Mouse (Mus musculus): Measurements from ENCODE around the gene Taf8. TPM values are rescaled to one million over a fixed set of nuclear protein-coding genes. Genes with fewer than 3 reads are reported as not detected.

Taf8 gene
- total and polyA plus RNA-seq, 2 experiments from 2014 or later, result 11.5 to 15.1 TPM

DNA sequence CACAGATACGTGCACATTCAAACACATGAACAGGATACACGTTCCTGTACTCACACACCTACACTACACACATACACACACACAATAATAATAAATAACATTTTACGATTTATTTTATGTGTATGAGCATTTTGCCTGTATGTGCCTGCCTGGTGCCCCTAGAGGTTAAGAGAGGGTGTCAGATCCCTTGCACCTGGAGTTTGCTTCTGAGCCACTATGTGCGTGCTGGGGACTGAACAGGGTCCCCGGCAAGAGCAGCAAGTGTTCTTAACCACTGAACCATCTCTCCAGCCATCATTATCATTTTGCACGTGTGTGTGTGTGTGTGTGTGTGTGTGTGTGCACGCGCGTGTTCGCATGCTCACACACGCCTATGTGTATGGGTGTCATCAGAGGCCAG, 27.5 kb upstream of the Taf8 start:
- DNase-seq (ENCODE audit: low spot score) (no peak), ATAC-seq (ENCODE audit: low FRiP score) (no peak)
- no peak for TF ChIP-seq CTCF (IDR thresholded peaks at IDR 0.05)
- Histone ChIP-seq H3K27ac (ENCODE audit: low read depth, low read length) (no peak overlapping the region), H3K4me3 (ENCODE audit: low read depth, low read length) (no peak overlapping the region), H3K9me3 (ENCODE audit: low read length) (no peaks in the 10 kb centered on the region), H3K9ac (replicated peaks; ENCODE audit: low read length, poor library complexity, severe bottlenecking) (no peak overlapping the region), H3K4me2 (ENCODE audit: low read depth, low read length, poor library complexity, severe bottlenecking) (no peak overlapping the region), H3K4me1 (ENCODE audit: insufficient read depth, low read length) (no peaks in the 10 kb centered on the region), H3K27me3 (ENCODE audit: insufficient read depth, low read length) (no peaks in the 10 kb centered on the region), H3K36me3 (ENCODE audit: insufficient read depth, low read length) (no peaks in the 10 kb centered on the region)
- 94% methylated on average over 11 of the region's 11 CpGs for WGBS

DNA sequence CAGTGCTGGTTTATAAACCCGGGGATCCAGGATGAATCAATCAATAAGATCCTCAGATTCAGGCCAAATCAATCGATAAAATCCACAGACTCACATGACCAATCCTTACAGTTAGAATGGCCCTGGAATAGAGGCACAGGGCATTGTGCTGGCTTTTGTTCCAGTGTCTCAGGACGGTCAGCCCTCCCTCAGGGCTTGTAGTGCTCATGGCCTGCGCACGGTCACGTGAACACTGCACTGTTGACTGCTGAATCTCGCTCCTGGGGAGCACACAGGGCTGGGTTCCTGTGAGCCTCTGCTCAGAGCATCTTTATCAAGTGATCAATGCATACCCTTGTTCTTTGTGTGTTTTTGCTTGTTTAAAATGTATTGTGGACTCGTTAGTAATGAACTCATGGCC, 26.8 kb upstream of the Taf8 start:
- H3K9me3 ChIP-seq (ENCODE audit: low read length), result no peaks in the 10 kb centered on the region
- H3K9ac ChIP-seq (replicated peaks; ENCODE audit: low read length, poor library complexity, severe bottlenecking), result no peak overlapping the region
- no peak for DNase-seq (ENCODE audit: low spot score)
- H3K27me3 ChIP-seq (ENCODE audit: insufficient read depth, low read length), result no peaks in the 10 kb centered on the region
- no peak overlapping the region for H3K4me2 ChIP-seq (ENCODE audit: low read depth, low read length, poor library complexity, severe bottlenecking)
- no peak overlapping the region for H3K4me3 ChIP-seq (ENCODE audit: low read depth, low read length)
- WGBS, result 61% methylated on average over 8 of the region's 8 CpGs
- no peak for TF ChIP-seq CTCF (IDR thresholded peaks at IDR 0.05)
- no peak for ATAC-seq (ENCODE audit: low FRiP score)
- H3K36me3 ChIP-seq (ENCODE audit: insufficient read depth, low read length), result no peaks in the 10 kb centered on the region
- no peaks in the 10 kb centered on the region for H3K4me1 ChIP-seq (ENCODE audit: insufficient read depth, low read length)
- no peak overlapping the region for H3K27ac ChIP-seq (ENCODE audit: low read depth, low read length)

DNA sequence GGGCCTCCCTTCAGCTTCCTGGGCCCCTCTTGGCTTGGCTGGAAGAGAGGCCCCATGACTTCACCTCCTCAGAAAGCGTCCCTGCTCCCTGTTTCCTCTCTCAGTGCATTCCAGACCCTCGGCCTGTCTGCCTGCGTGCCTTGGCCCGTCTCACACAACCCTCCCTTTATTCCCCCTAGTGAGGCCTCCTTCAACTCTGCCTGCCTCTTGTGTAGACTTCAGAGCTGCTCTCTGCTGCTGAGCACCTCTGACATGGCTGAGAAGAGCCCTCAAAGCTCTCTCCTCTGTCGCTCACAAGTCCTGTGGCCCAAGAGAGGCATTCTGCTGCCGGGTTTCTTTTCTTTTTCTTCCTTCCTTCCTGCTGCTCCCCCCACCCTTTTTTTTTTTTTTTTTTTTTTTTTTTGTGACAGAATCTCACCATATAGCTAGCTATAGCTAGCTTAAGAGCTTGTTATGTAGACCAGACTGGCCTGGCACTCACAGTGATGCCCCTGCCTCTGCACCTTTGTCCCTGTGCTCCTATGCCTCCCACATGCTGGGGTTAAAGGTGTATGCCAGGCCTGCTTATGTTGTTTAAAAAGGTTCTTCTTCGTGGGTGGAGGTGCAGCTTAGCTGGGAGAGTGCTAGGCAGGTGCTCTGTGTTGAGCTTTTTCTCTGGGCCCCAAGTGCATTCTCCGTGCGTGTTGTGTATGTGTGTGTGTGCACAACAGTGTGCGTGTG, 25.6 kb upstream of the Taf8 start:
- no peak for ATAC-seq (ENCODE audit: low FRiP score)
- Histone ChIP-seq H3K4me3 (ENCODE audit: low read depth, low read length) (no peak overlapping the region), H3K4me2 (ENCODE audit: low read depth, low read length, poor library complexity, severe bottlenecking) (no peak overlapping the region), H3K4me1 (ENCODE audit: insufficient read depth, low read length) (no peaks in the 10 kb centered on the region), H3K27ac (ENCODE audit: low read depth, low read length) (no peak overlapping the region; the same call in 1 of the 2 replicates), H3K36me3 (ENCODE audit: insufficient read depth, low read length) (no peaks in the 10 kb centered on the region), H3K9me3 (ENCODE audit: low read length) (no peaks in the 10 kb centered on the region), H3K9ac (replicated peaks; ENCODE audit: low read length, poor library complexity, severe bottlenecking) (no peak overlapping the region), H3K27me3 (ENCODE audit: insufficient read depth, low read length) (no peaks in the 10 kb centered on the region)
- DNase-seq (ENCODE audit: low spot score), result no peak
- 51% methylated on average over 10 of the region's 10 CpGs for WGBS
- TF ChIP-seq CTCF (IDR thresholded peaks at IDR 0.05), result no peak

DNA sequence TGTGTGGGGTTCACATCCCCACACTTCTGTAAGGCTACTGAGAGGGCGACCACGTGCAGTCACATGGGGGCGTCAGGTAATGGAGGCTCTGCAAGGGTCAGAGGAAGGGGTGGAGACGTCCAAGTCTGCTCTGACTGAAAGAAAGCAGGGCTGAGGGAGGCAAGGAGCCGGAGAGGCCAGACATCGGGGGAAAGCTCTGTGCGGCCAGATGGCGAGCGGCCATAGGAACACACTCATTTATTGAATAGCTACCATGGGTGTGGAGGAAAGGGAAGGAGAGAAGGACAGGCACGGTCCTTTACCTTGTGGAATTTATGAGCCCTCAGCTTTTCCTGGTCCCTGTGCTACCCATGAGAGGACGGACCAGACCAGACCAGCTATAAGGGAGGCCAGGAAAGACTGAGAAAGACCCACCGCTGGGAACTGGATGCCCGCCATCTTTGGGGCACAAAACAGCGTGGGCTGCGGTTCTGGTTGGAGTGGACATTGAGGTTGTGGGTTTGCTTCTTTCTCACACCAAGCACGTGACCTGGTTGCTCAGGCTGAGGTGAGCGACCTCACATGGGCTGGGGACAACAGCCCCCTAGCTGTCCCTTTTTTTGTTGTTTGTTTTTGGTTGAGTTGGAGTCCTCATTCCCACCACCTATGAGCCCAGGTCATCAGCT, 24.9 kb upstream of the Taf8 start:
- H3K9me3 ChIP-seq (ENCODE audit: low read length), result no peaks in the 10 kb centered on the region
- no peaks in the 10 kb centered on the region for H3K27me3 ChIP-seq (ENCODE audit: insufficient read depth, low read length)
- no peak overlapping the region for H3K4me2 ChIP-seq (ENCODE audit: low read depth, low read length, poor library complexity, severe bottlenecking)
- 88% methylated on average over 17 of the region's 17 CpGs for WGBS
- H3K9ac ChIP-seq (replicated peaks; ENCODE audit: low read length, poor library complexity, severe bottlenecking), result no peak overlapping the region
- ATAC-seq (ENCODE audit: low FRiP score), result no peak
- H3K4me1 ChIP-seq (ENCODE audit: insufficient read depth, low read length), result no peaks in the 10 kb centered on the region
- H3K27ac ChIP-seq (ENCODE audit: low read depth, low read length), result no peak overlapping the region; the same call in 1 of the 2 replicates
- no peak for TF ChIP-seq CTCF (IDR thresholded peaks at IDR 0.05)
- no peaks in the 10 kb centered on the region for H3K36me3 ChIP-seq (ENCODE audit: insufficient read depth, low read length)
- no peak for DNase-seq (ENCODE audit: low spot score)
- no peak overlapping the region for H3K4me3 ChIP-seq (ENCODE audit: low read depth, low read length)

DNA sequence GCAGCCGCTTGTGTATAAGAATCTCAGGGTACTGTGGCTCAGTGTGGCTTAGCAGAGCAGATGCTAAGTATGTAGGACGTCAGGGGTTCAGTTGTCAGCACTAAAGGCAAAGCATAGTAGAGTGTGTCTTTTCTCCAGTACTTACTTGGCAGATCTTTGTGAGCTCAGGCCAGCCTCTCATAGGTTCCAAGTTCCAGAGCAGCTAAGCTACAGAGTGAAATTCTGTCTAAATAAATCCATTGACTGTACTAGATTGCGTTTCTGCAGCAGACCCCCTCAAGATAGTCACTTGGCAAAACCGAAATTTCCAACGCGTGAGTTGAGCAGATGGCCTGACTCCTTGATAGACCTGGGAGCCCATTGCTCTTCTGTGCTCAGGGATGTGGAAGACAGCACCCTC, 22.9 kb upstream of the Taf8 start:
- no peak overlapping the region for H3K9ac ChIP-seq (replicated peaks; ENCODE audit: low read length, poor library complexity, severe bottlenecking)
- ATAC-seq (ENCODE audit: low FRiP score), result no peak
- H3K4me3 ChIP-seq (ENCODE audit: low read depth, low read length), result no peak overlapping the region
- TF ChIP-seq CTCF (IDR thresholded peaks at IDR 0.05), result no peak
- H3K36me3 ChIP-seq (ENCODE audit: insufficient read depth, low read length), result no peaks in the 10 kb centered on the region
- H3K27me3 ChIP-seq (ENCODE audit: insufficient read depth, low read length), result no peaks in the 10 kb centered on the region
- H3K4me1 ChIP-seq (ENCODE audit: insufficient read depth, low read length), result no peaks in the 10 kb centered on the region
- no peak overlapping the region for H3K4me2 ChIP-seq (ENCODE audit: low read depth, low read length, poor library complexity, severe bottlenecking)
- DNase-seq (ENCODE audit: low spot score), result no peak
- WGBS, result 94% methylated on average over 6 of the region's 6 CpGs
- no peak overlapping the region for H3K27ac ChIP-seq (ENCODE audit: low read depth, low read length)
- no peaks in the 10 kb centered on the region for H3K9me3 ChIP-seq (ENCODE audit: low read length)

DNA sequence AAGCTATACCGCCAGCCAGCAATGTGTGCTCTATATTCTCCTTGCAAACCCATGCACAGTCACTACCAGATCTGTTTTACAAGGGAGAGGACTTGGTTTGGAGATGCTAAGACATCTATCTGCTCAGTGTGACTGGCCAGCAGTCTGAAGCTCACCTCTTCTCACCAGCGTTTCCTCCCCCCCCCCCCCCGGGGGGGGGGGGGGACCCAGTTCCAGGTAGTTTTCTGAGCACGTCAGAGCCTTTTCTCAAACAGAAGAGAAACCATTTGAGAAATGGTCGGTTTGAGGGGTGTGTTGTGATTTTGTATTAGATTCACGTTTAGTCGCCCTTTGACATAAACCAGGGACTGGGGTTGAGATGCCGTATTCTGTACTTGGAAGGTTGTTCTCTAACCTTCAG, 22.0 kb upstream of the Taf8 start:
- Histone ChIP-seq H3K9ac (replicated peaks; ENCODE audit: low read length, poor library complexity, severe bottlenecking) (no peak overlapping the region), H3K4me1 (ENCODE audit: insufficient read depth, low read length) (no peaks in the 10 kb centered on the region), H3K4me2 (ENCODE audit: low read depth, low read length, poor library complexity, severe bottlenecking) (no peak overlapping the region), H3K27me3 (ENCODE audit: insufficient read depth, low read length) (no peaks in the 10 kb centered on the region), H3K4me3 (ENCODE audit: low read depth, low read length) (no peak overlapping the region), H3K36me3 (ENCODE audit: insufficient read depth, low read length) (no peaks in the 10 kb centered on the region), H3K27ac (ENCODE audit: low read depth, low read length) (no peak overlapping the region), H3K9me3 (ENCODE audit: low read length) (no peaks in the 10 kb centered on the region)
- DNase-seq (ENCODE audit: low spot score) (no peak), ATAC-seq (ENCODE audit: low FRiP score) (no peak)
- TF ChIP-seq CTCF (IDR thresholded peaks at IDR 0.05), result no peak
- 72% methylated on average over 8 of the region's 8 CpGs for WGBS
